Mouse (Mus musculus): ENCODE measurements around the gene Uqcrfs1. TPM values are rescaled to one million over a fixed set of nuclear protein-coding genes. Genes with fewer than 3 reads are reported as not detected.
A peak's percentile ranks its signal among the peaks of the same experiment; 100 is the strongest.

The Uqcrfs1 gene
- polyA plus RNA-seq, 1 experiment: 171 TPM

DNA sequence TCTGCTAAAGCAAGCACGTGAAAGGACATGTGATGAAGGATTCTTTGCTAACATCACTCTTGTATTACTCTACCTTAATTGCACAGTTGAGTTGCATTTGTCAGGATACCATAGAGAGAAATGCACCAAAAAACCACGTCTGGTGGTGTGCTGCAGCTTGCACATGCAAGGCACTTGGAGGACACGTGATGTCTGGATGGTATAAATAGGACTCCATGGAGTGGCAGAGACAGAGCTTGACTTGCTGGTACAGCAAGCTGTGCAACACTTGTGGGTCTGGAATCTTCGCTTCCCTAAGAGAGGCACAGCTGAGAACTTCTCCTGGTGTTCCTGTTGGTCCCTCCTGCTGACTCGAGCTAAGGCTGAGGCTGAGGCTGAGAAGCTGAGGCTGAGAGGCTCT, 4.2 kb upstream of the Uqcrfs1 start:
- no peak overlapping the region for H3K4me3 ChIP-seq (ENCODE audit: control insufficient read depth, insufficient read depth, low read length)
- H3K27ac ChIP-seq (ENCODE audit: control insufficient read depth, insufficient read depth, low read length): no peak overlapping the region
- TF ChIP-seq CTCF (IDR thresholded peaks at IDR 0.05; ENCODE audit: borderline replicate concordance, control insufficient read depth, extremely low read depth, insufficient read depth, low read length, poor library complexity) (no peak), POLR2A (IDR thresholded peaks at IDR 0.05; ENCODE audit: control insufficient read depth, extremely low read depth, insufficient read depth, low read length, poor library complexity) (no peak)
- no peaks in the 10 kb centered on the region for H3K36me3 ChIP-seq (ENCODE audit: control insufficient read depth, insufficient read depth, low read length)
- 81% methylated on average over 5 of the region's 5 CpGs for WGBS
- H3K4me1 ChIP-seq (replicated peaks; ENCODE audit: control insufficient read depth, insufficient read depth, low read length): no peaks in the 10 kb centered on the region
- no peaks in the 10 kb centered on the region for H3K27me3 ChIP-seq (ENCODE audit: control insufficient read depth, insufficient read depth, low read length)
- no peak for DNase-seq

- TF ChIP-seq POLR2A (IDR thresholded peaks at IDR 0.05; ENCODE audit: control insufficient read depth, extremely low read depth, insufficient read depth, low read length, poor library complexity): no peak
- peak; percentile 73; the same call in 1 of the 2 replicates for TF ChIP-seq CTCF (IDR thresholded peaks at IDR 0.05; ENCODE audit: borderline replicate concordance, control insufficient read depth, extremely low read depth, insufficient read depth, low read length, poor library complexity)
- 21% methylated on average over 2 of the region's 2 CpGs for WGBS
Observed at GRCm38 (mm10) chr13:30548835-30549234, 3.7 kb upstream of the Uqcrfs1 start.

GRCm38 (mm10) chr13:30530761-30531160, 14.4 kb downstream of the Uqcrfs1 start:
- Histone ChIP-seq H3K4me3 (ENCODE audit: control insufficient read depth, insufficient read depth, low read length) (no peak overlapping the region), H3K36me3 (ENCODE audit: control insufficient read depth, insufficient read depth, low read length) (no peaks in the 10 kb centered on the region), H3K27me3 (ENCODE audit: control insufficient read depth, insufficient read depth, low read length) (no peaks in the 10 kb centered on the region), H3K4me1 (replicated peaks; ENCODE audit: control insufficient read depth, insufficient read depth, low read length) (no peaks in the 10 kb centered on the region), H3K27ac (ENCODE audit: control insufficient read depth, insufficient read depth, low read length) (no peak overlapping the region)
- WGBS: 27% methylated on average over 5 of the region's 5 CpGs
- peak; percentile 39 for DNase-seq
- TF ChIP-seq CTCF (IDR thresholded peaks at IDR 0.05; ENCODE audit: borderline replicate concordance, control insufficient read depth, extremely low read depth, insufficient read depth, low read length, poor library complexity): no peak
- no peak for TF ChIP-seq POLR2A (IDR thresholded peaks at IDR 0.05; ENCODE audit: control insufficient read depth, extremely low read depth, insufficient read depth, low read length, poor library complexity)

More at GRCm38 (mm10) chr13:30548835-30549234, 3.7 kb upstream of the Uqcrfs1 start:
- H3K27me3 ChIP-seq (ENCODE audit: control insufficient read depth, insufficient read depth, low read length): no peaks in the 10 kb centered on the region
- peak; percentile 81 for DNase-seq
- no peak overlapping the region for H3K27ac ChIP-seq (ENCODE audit: control insufficient read depth, insufficient read depth, low read length)
- no peak overlapping the region for H3K4me3 ChIP-seq (ENCODE audit: control insufficient read depth, insufficient read depth, low read length)
- no peaks in the 10 kb centered on the region for H3K36me3 ChIP-seq (ENCODE audit: control insufficient read depth, insufficient read depth, low read length)
- no peaks in the 10 kb centered on the region for H3K4me1 ChIP-seq (replicated peaks; ENCODE audit: control insufficient read depth, insufficient read depth, low read length)

- no peaks in the 10 kb centered on the region for H3K4me1 ChIP-seq (replicated peaks; ENCODE audit: control insufficient read depth, insufficient read depth, low read length)
- TF ChIP-seq POLR2A (IDR thresholded peaks at IDR 0.05; ENCODE audit: control insufficient read depth, extremely low read depth, insufficient read depth, low read length, poor library complexity) (no peak), CTCF (IDR thresholded peaks at IDR 0.05; ENCODE audit: borderline replicate concordance, control insufficient read depth, extremely low read depth, insufficient read depth, low read length, poor library complexity) (no peak)
- no peak overlapping the region for H3K4me3 ChIP-seq (ENCODE audit: control insufficient read depth, insufficient read depth, low read length)
- WGBS: 94% methylated on average over 8 of the region's 8 CpGs
- no peaks in the 10 kb centered on the region for H3K27me3 ChIP-seq (ENCODE audit: control insufficient read depth, insufficient read depth, low read length)
- H3K36me3 ChIP-seq (ENCODE audit: control insufficient read depth, insufficient read depth, low read length): no peaks in the 10 kb centered on the region
- no peak for DNase-seq
- H3K27ac ChIP-seq (ENCODE audit: control insufficient read depth, insufficient read depth, low read length): no peak overlapping the region
Observed at GRCm38 (mm10) chr13:30524961-30525360, 20.2 kb downstream of the Uqcrfs1 start.

- TF ChIP-seq CTCF (IDR thresholded peaks at IDR 0.05; ENCODE audit: borderline replicate concordance, control insufficient read depth, extremely low read depth, insufficient read depth, low read length, poor library complexity) (no peak), POLR2A (IDR thresholded peaks at IDR 0.05; ENCODE audit: control insufficient read depth, extremely low read depth, insufficient read depth, low read length, poor library complexity) (no peak)
- H3K27ac ChIP-seq (ENCODE audit: control insufficient read depth, insufficient read depth, low read length): no peak overlapping the region
- DNase-seq: no peak
- H3K4me3 ChIP-seq (ENCODE audit: control insufficient read depth, insufficient read depth, low read length): no peak overlapping the region
- H3K36me3 ChIP-seq (ENCODE audit: control insufficient read depth, insufficient read depth, low read length): no peaks in the 10 kb centered on the region
- H3K27me3 ChIP-seq (ENCODE audit: control insufficient read depth, insufficient read depth, low read length): no peaks in the 10 kb centered on the region
- 94% methylated on average over 9 of the region's 9 CpGs for WGBS
- no peaks in the 10 kb centered on the region for H3K4me1 ChIP-seq (replicated peaks; ENCODE audit: control insufficient read depth, insufficient read depth, low read length)
Observed at GRCm38 (mm10) chr13:30523971-30524370, 21.2 kb downstream of the Uqcrfs1 start.

- Histone ChIP-seq H3K4me1 (replicated peaks; ENCODE audit: control insufficient read depth, insufficient read depth, low read length) (no peaks in the 10 kb centered on the region), H3K36me3 (ENCODE audit: control insufficient read depth, insufficient read depth, low read length) (no peaks in the 10 kb centered on the region), H3K27ac (ENCODE audit: control insufficient read depth, insufficient read depth, low read length) (no peak overlapping the region), H3K4me3 (ENCODE audit: control insufficient read depth, insufficient read depth, low read length) (no peak overlapping the region), H3K27me3 (ENCODE audit: control insufficient read depth, insufficient read depth, low read length) (no peaks in the 10 kb centered on the region)
- DNase-seq: no peak
- WGBS: 97% methylated on average over 5 of the region's 5 CpGs
- TF ChIP-seq CTCF (IDR thresholded peaks at IDR 0.05; ENCODE audit: borderline replicate concordance, control insufficient read depth, extremely low read depth, insufficient read depth, low read length, poor library complexity) (no peak), POLR2A (IDR thresholded peaks at IDR 0.05; ENCODE audit: control insufficient read depth, extremely low read depth, insufficient read depth, low read length, poor library complexity) (no peak)
Observed at GRCm38 (mm10) chr13:30523246-30523891, 21.8 kb downstream of the Uqcrfs1 start.

All from thymus, adult 2 months (tissue).